Mouse (Mus musculus): Measurements from ENCODE around the gene Olfr486.
"Not testable (repeated sequence)": the region's sequence is repeated elsewhere in the genome, so short reads cannot be mapped to it uniquely, and the experiment has no call there.

Olfr486 gene

DNA sequence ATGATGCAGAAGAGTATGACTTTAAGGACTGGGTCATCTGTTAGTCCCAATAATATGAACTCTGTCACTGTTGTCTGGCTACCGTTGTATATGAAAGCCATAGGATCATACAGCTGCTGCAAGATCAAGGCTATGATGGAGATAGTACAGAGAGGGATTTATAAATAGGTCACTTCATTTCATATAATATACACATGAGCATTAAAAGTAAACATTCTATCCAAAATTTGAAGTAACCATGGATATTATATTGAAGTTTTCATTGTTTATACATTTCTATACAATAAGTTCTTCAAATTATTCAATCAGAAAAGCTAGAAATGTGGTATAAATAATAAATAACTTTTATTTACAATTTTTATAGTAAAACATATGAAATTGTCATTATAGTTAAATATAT lies at the start of gene Olfr486:
Gene Olfr486, minus strand, starts transcription at position 101 of the 400 bp plus-strand sequence.
- DNase-seq: not testable (repeated sequence)

DNA sequence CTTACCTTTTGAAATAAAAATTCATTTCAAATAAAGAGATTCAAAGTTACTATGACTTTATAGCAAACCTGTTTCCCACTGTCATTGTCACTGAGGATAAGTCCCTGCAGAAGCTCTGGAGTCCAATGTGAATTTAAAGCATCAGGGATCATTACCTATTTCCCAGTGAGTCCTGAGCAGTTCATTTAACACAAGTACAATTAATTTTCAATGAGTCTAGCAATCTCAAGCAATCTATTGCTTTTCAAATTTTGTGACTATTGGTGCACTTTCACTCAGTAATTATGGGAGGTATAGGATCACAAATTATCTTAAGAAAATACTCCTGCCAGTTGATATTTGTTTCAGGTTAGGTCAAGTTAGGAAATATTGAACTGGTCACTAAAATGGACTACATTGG lies 42.0 kb upstream of the Olfr486 start, which contains the start of gene Olfr487:
Gene Olfr487, minus strand, starts transcription at position 101 of the 400 bp plus-strand sequence.
- DNase-seq: not testable (repeated sequence)

- DNase-seq: no peak
These were observed 24.4 kb upstream of the Olfr486 start for GRCm38 (mm10) chr7:108196938-108197337.

- DNase-seq: not testable (repeated sequence)
These were observed 23.8 kb upstream of the Olfr486 start for GRCm38 (mm10) chr7:108196337-108196736.

DNA sequence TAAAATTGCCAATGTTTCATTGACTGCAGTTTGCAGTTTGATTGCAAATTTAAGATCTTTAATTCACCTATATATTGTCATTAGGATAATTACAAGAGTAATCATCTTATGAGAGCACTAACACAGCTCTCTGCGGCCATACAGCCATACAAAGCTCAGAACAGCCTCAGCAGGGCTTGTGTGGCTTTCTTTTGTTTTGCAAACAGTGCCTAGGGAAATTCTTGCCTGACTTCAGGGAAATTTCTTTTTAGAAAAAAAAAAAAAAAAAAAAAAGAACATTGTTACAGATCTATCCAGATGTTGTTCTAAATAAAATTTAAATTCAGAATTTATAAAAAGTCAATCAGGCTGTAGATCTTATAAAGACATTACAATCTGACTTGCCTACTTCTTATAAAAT lies 20.2 kb upstream of the Olfr486 start:
- DNase-seq: not testable (repeated sequence)

- DNase-seq: not testable (repeated sequence)
These were observed 18.7 kb upstream of the Olfr486 start for GRCm38 (mm10) chr7:108191196-108191595.

DNA sequence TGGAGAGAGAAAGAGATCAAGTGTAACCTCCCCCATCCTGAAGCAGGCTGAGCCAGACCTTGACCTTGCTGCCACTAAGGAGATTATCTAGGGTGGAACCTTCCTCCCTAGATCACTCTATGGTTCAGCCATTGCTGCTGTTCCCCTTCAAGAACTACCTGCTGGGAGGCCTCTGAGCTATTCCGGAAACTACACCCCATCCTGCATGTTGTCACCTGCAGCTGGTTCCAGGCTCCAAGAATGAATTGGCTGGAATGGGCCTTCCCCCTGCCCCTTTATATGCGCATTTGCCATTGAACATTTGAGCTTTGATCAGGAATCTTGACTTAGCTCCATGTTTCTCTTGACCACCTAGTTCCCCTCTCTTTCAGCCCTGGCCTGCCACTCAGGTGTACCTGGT lies 12.7 kb upstream of the Olfr486 start:
- not testable (repeated sequence) for DNase-seq

DNA sequence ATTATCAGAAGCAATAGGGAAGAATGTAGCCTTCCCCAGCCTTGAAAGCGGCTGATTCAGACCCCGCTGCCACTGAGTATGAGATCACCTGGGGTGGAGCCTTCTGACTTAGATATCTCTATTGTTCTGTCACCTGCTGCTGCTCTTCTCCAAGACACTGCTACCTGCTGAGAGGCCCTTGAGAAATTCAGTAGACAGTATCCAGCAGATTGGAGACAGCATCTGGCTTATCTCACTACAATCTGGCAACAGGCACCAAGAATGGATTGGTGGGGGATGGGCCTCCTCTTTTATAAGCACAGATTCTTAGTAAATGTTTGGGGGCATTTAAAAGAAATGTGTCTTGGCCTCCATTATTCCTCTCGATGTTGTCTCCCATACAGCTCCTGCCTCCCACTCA lies 11.9 kb upstream of the Olfr486 start:
- DNase-seq: not testable (repeated sequence)

GRCm38 (mm10) chr7:108159771-108160170 lies 12.8 kb downstream of the Olfr486 start, which contains the start of gene Olfr485:
Olfr485 (minus strand) TSS chr7:108159871.
- DNase-seq: no peak

GRCm38 (mm10) chr7:108127349-108127748 lies 45.2 kb downstream of the Olfr486 start, which contains the start of gene Olfr484:
Olfr484 (minus strand) TSS chr7:108127449.
- no peak for DNase-seq
